Mouse (Mus musculus) heart, adult 2 months (tissue): ENCODE measurements around the gene Ccr4.

Experiments used
- CTCF ChIP-seq: fragments of 200-600 bp; IDR thresholded peaks from 2 replicates; pipeline ENCODE4 v1.8.1; 2022; ENCODE audit warnings: antibody characterized with exemption, mild to moderate bottlenecking, moderate library complexity
- EP300 ChIP-seq: fragments of 200-500 bp; IDR thresholded peaks from 2 replicates; pipeline ENCODE4 v1.6.1; 2011; ENCODE audit warnings: low read depth, low read length, control low read depth; ENCODE audit not compliant: insufficient read depth
- POLR2A ChIP-seq: fragments of 200-500 bp; IDR thresholded peaks from 2 replicates; pipeline ENCODE4 v1.6.1; 2011; ENCODE audit warnings: mild to moderate bottlenecking, low read depth, low read length, control low read depth; ENCODE audit not compliant: insufficient read depth

DNA sequence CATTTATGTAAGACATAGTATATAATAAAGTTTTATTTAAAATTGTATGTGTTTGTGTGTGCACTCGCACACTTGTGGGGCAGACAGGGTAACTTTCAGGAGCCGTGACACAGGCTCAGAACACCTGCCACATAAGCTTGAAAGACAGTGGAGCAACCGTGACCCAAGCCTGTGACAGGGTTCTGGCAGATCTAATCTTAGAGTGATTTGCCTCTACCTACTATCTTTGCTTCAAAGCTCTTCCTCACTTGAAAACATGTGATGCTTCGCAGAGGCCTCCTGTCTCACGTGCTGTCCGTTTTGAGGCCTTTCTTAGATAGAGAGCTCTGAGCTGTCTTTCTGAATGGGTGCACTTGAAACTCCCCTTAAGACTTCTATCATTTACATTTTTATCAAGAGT, 52.3 kb downstream of the Ccr4 start:
- TF ChIP-seq CTCF (no peak), POLR2A (no peak), EP300 (no peak)
